9 mouse cellular contexts compared by ENCODE assay signal in genomic region chr8:88840096-88840495, GRCm38 (mm10).
"Had no signal": no experiment of that assay in that cellular context is flagged by ENCODE, and none has a peak within 500 bp of the region (broad histone marks: within the 10 kb centered on the region; RNA-seq: fewer than 3 reads in every experiment).

No protein-coding gene starts in this region.

- DNase-seq: lung, adult 18-20 months; lung, embryonic 14.5 days; lung, postnatal 10 days; lung, postnatal 4 days; midbrain, embryonic 14.5 days; right cerebral cortex, postnatal 14 days; thymus, adult 2 months; thymus, postnatal 25 days; thymus, postnatal 4 days had no signal
